Mouse (Mus musculus) hindbrain, embryonic 13.5 days (tissue): Measurements from ENCODE around the gene St6galnac4. TPM values are rescaled to one million over a fixed set of nuclear protein-coding genes. Genes with fewer than 3 reads are reported as not detected.

Source experiments
- ATAC-seq: fragments of 200-750 bp; cut with Nextera tagmentation; 2 replicates; pipeline ENCODE4 v1.8.0; 2017; ENCODE audit warnings: moderate TSS enrichment; ENCODE audit not compliant: low FRiP score
- H3K27ac ChIP-seq: fragments of 300-500 bp; sonication (generic); 2 replicates; pipeline ENCODE4 v1.5.1; 2015; ENCODE audit warnings: inconsistent platforms, mild to moderate bottlenecking, moderate library complexity
- H3K27me3 ChIP-seq: fragments of 300-500 bp; sonication (generic); 2 replicates; pipeline ENCODE4 v1.6.1; 2015; ENCODE audit warnings: mild to moderate bottlenecking, inconsistent platforms
- H3K36me3 ChIP-seq: fragments of 300-500 bp; sonication (generic); 2 replicates; pipeline ENCODE4 v1.6.1; 2015; ENCODE audit warnings: mild to moderate bottlenecking, inconsistent platforms
- H3K4me1 ChIP-seq: fragments of 300-500 bp; sonication (generic); replicated peaks from 2 replicates; pipeline ENCODE4 v1.6.1; 2015; ENCODE audit warnings: inconsistent platforms
- H3K4me2 ChIP-seq: fragments of 300-500 bp; sonication (generic); 2 replicates; pipeline ENCODE4 v1.6.1; 2015; ENCODE audit warnings: inconsistent platforms, mild to moderate bottlenecking, moderate library complexity
- H3K4me3 ChIP-seq: fragments of 300-500 bp; sonication (generic); 2 replicates; pipeline ENCODE4 v1.5.1; 2015; ENCODE audit warnings: mild to moderate bottlenecking, inconsistent platforms
- H3K9ac ChIP-seq: fragments of 300-500 bp; sonication (generic); 2 replicates; pipeline ENCODE4 v1.6.1; 2015; ENCODE audit warnings: mild to moderate bottlenecking, inconsistent platforms
- H3K9me3 ChIP-seq: fragments of 300-500 bp; sonication (generic); 2 replicates; pipeline ENCODE4 v1.6.1; 2016; ENCODE audit warnings: inconsistent platforms
- WGBS: fragments of 180-500 bp; shearing (Covaris S2); methylation state at CpG from one replicate; pipeline ENCODE4 v1.1.7; 2015; 5-methylcytosine and 5-hydroxymethylcytosine counted together
- polyA plus RNA-seq: library from polyadenylated mRNA; unstranded; fragments of >200 nt; fragmentation: Nextera tagmentation; extraction: Ambion mirVana; gene quantifications from 2 replicates; pipeline ENCODE4 v1.2.1, GENCODE M21; 2015

Gene St6galnac4
- polyA plus RNA-seq, 1 experiment from 2014 or later: 22.8 TPM

DNA sequence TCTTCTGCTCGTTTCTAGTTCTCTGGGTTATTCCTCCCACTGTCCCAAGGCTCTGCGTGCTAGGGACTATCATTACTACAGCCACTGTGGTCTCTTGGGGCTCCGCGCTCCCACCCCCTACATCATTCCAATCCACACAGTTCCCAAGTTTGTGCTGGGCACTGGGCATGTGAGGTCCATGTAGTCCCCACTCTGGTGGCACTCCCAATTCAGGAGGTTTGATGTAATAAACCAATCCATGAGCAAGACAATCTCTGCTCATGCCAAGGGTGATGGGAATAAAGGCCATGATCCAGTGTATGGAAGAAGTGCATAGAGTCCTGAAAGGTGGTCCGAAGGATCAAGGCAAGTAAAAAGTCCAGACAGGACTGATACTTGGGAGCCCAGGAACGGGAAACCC lies 12.4 kb upstream of the St6galnac4 start, which contains the start of gene Pip5kl1:
TSS of gene Pip5kl1 (plus strand) at position 301 of the 400 bp plus-strand sequence.
- peaks cover 31% of the 10 kb centered on the region for H3K4me1 ChIP-seq
- ATAC-seq: no peak
- H3K9ac ChIP-seq: peak within 1 kb of the TSS; percentile 76
- H3K27ac ChIP-seq: peak within 1 kb of the TSS; percentile 40; the same call in 1 of the 2 replicates
- 79% methylated on average over 6 of the region's 6 CpGs for WGBS
- no peaks in the 10 kb centered on the region for H3K9me3 ChIP-seq
- H3K4me2 ChIP-seq: peak within 1 kb of the TSS; percentile 91
- H3K27me3 ChIP-seq: peaks cover 34% of the 10 kb centered on the region
- peaks cover 11% of the 10 kb centered on the region for H3K36me3 ChIP-seq
- peak within 1 kb of the TSS; percentile 47 for H3K4me3 ChIP-seq

DNA sequence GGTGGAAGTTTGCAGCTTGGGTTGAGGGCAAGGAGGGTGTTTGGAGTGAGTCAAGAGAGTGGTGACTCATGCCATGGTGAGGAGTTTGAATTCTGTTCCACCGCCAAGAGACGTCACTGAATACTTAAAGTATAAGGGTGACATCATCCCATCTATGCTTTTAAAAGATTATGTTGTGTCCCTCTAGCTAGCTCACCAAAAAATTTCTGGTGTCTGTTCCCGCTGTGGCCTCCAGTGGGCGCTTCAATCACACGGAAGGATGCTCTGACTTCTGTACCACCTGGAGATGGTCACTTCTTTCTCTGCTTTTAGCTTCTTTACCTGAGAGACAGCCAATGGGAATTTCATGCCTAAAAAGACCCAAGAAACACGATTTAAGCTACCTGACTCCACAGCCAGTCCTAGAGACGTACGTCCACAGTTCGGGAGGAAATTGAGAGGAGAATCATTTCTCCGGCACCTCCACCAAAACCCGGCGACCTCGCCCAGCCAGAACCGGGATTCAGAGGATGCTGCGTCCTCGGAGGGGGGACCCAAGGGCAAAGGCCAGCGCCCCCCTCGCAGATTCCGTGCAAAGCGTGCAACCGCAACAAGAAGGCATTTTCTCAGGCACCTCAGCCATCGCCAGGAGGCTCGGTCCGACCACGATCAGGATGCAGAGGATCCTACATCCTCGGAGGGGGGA lies 11.9 kb upstream of the St6galnac4 start:
- Histone ChIP-seq H3K4me1 (peaks cover 31% of the 10 kb centered on the region), H3K36me3 (peaks cover 11% of the 10 kb centered on the region), H3K4me2 (peak overlapping the region; percentile 91), H3K27ac (no peak overlapping the region), H3K9me3 (no peaks in the 10 kb centered on the region), H3K9ac (peak overlapping the region; percentile 76), H3K27me3 (peaks cover 39% of the 10 kb centered on the region), H3K4me3 (peak overlapping the region; percentile 47)
- ATAC-seq: 0 out of 2 replicates have a peak, but pooled peaks have one; percentile 2
- 1% methylated on average over 26 of the region's 26 CpGs for WGBS

DNA sequence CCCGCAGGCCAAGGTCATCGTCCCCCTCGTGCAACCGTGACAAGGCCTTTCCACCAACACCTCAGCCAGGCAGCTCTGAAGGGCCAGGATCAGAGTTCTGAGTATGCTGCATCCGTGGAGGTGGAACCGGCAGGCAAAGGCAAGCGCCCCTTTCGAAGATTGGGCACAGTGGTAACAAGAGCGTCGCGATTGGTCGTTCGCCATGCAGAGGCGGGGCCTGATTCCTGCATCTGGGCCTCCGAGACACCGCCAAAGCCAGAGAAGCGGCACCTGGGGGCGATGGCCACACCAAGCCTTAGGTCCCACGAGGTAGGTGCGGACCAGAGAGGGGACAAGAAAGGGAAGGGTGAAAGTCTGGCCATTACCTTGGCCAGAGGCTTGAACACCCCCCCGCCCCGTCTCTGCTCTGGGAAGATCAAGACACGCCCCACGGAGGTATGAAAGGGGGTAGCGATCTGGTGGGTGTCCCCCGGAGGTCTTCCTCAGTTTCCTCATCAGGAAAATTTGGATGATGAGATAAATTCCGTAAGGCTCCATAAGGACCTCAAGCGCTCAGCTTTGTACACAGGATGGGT lies 11.2 kb upstream of the St6galnac4 start, which contains the start of gene 9430097D07Rik:
TSS of gene 9430097D07Rik (minus strand) at position 99 of the 575 bp plus-strand sequence.
- H3K4me3 ChIP-seq: peak within 1 kb of the TSS; percentile 47
- peak within 1 kb of the TSS; percentile 40; the same call in 1 of the 2 replicates for H3K27ac ChIP-seq
- peaks cover 42% of the 10 kb centered on the region for H3K27me3 ChIP-seq
- peak within 1 kb of the TSS; percentile 91 for H3K4me2 ChIP-seq
- H3K9me3 ChIP-seq: no peaks in the 10 kb centered on the region
- H3K36me3 ChIP-seq: peaks cover 11% of the 10 kb centered on the region
- ATAC-seq: peak; percentile 60
- H3K4me1 ChIP-seq: peaks cover 31% of the 10 kb centered on the region
- H3K9ac ChIP-seq: peak within 1 kb of the TSS; percentile 76
- 6% methylated on average over 28 of the region's 28 CpGs for WGBS

- H3K9me3 ChIP-seq: no peaks in the 10 kb centered on the region
- H3K36me3 ChIP-seq: peaks cover 11% of the 10 kb centered on the region
- H3K27ac ChIP-seq: no peak overlapping the region
- peaks cover 29% of the 10 kb centered on the region for H3K4me1 ChIP-seq
- H3K4me3 ChIP-seq: no peak overlapping the region
- WGBS: 90% methylated on average over 9 of the region's 9 CpGs
- ATAC-seq: no peak
- H3K27me3 ChIP-seq: peaks cover 42% of the 10 kb centered on the region
- H3K4me2 ChIP-seq: no peak overlapping the region; the same call in 1 of the 2 replicates
- peak overlapping the region; percentile 76; the same call in 1 of the 2 replicates for H3K9ac ChIP-seq
Observed at GRCm38 (mm10) chr2:32576532-32576931, 10.4 kb upstream of the St6galnac4 start.

DNA sequence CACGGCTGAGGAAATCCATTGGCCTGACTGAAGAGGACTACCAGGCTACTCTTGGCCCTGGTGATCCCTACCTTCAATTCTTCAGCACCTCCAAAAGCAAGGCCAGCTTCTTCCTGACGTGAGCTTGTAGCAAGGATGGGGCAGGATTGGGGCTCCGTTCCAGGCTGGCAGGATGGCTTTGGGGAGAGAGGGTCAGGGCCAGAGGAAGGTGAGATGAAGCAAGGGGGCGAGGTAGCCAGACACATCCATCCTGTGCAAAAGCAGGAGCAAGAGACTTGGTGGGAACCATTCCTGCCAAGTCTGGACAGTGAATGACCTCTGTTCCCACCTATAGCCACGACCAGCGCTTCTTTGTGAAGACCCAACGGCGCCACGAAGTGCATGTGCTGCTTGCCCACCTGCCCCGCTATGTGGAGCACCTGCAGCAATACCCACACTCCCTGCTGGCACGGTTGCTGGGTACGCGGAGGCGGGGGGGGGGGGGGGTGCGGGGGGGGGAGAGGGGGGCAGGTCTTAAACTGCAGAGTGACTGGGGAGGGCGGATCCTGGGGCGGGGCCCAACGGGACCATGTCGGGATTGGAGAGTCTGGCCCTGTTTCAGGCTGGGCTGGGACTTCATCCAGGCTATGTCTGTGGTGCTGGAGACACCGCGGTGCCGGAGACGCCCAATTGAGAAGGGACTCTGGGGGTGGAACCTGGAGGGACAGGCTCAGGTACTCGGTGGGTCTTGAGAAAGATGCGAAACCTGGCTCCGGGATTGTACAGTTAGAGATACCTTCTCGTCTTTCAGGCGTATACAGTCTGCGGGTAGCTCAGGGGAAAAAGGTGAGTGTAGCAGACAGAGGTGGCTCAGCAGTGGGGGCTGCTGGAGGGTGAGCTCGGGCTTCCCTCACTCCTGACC lies 8.5 kb upstream of the St6galnac4 start:
- Histone ChIP-seq H3K27ac (no peak overlapping the region), H3K4me1 (peaks cover 30% of the 10 kb centered on the region), H3K27me3 (peaks cover 46% of the 10 kb centered on the region), H3K36me3 (peaks cover 2% of the 10 kb centered on the region), H3K4me2 (no peak overlapping the region), H3K9me3 (no peaks in the 10 kb centered on the region), H3K9ac (no peak overlapping the region), H3K4me3 (no peak overlapping the region)
- ATAC-seq: no peak
- 43% methylated on average over 26 of the region's 30 CpGs for WGBS

DNA sequence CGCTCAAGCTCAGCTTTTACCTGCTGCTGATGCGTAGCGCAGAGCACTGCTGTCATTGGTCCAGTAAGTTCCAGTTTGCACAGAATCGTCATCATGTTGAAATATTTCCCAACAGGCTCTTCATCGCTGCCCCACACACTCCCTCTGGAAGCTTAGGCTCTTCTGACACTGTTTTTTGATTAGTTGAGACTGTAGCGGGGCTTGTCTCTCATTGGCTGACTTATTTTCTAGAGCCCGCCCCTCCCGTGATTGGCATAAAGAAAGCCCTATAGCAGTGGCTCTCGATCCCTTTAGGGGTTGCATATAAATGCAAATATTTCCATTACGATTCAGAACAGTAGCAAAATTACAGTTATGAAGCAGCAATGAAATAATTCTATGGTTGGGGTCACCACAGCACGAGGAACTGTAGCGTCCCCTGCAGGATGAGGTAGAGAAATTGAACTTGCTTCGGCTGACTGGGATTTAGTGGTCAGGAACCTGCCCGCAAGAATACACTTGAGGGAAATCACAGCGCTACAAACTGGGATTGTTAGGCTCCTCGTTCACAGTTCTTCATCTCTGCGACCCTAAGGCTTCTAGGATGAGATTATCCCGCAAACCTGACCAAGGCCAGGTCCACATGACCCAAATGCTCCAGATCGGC lies 5.3 kb upstream of the St6galnac4 start:
- Histone ChIP-seq H3K9ac (peak overlapping the region; percentile 47), H3K4me3 (peak overlapping the region; percentile 34), H3K27me3 (peaks cover 47% of the 10 kb centered on the region), H3K27ac (peak overlapping the region; percentile 18; the same call in 1 of the 2 replicates), H3K9me3 (no peaks in the 10 kb centered on the region), H3K36me3 (no peaks in the 10 kb centered on the region), H3K4me2 (peak overlapping the region; percentile 39), H3K4me1 (peaks cover 14% of the 10 kb centered on the region; the same call in 1 of the 2 replicates)
- peak; percentile 52 for ATAC-seq
- 36% methylated on average over 19 of the region's 19 CpGs for WGBS

- peak; percentile 62 for ATAC-seq
- WGBS: 13% methylated on average over 37 of the region's 37 CpGs
Observed at GRCm38 (mm10) chr2:32582830-32583799, 3.8 kb upstream of the St6galnac4 start.

GRCm38 (mm10) chr2:32585149-32585714 lies 1.7 kb upstream of the St6galnac4 start:
- 85% methylated on average over 7 of the region's 7 CpGs for WGBS
- no peak overlapping the region for H3K27ac ChIP-seq
- H3K4me1 ChIP-seq: peaks cover 47% of the 10 kb centered on the region
- no peak for ATAC-seq
- no peaks in the 10 kb centered on the region for H3K9me3 ChIP-seq
- H3K27me3 ChIP-seq: peaks cover 15% of the 10 kb centered on the region
- H3K4me3 ChIP-seq: no peak overlapping the region
- no peak overlapping the region for H3K4me2 ChIP-seq
- H3K36me3 ChIP-seq: no peaks in the 10 kb centered on the region
- H3K9ac ChIP-seq: no peak overlapping the region

More at GRCm38 (mm10) chr2:32582830-32583799, 3.8 kb upstream of the St6galnac4 start:
- Histone ChIP-seq H3K9me3 (no peaks in the 10 kb centered on the region), H3K4me1 (peaks cover 28% of the 10 kb centered on the region), H3K27me3 (peaks cover 36% of the 10 kb centered on the region), H3K36me3 (no peaks in the 10 kb centered on the region), H3K4me2 (peak overlapping the region; percentile 53), H3K9ac (no peak overlapping the region), H3K27ac (0 out of 2 replicates have a peak overlapping the region, but pooled peaks have one; percentile 15), H3K4me3 (peak overlapping the region; percentile 27)

DNA sequence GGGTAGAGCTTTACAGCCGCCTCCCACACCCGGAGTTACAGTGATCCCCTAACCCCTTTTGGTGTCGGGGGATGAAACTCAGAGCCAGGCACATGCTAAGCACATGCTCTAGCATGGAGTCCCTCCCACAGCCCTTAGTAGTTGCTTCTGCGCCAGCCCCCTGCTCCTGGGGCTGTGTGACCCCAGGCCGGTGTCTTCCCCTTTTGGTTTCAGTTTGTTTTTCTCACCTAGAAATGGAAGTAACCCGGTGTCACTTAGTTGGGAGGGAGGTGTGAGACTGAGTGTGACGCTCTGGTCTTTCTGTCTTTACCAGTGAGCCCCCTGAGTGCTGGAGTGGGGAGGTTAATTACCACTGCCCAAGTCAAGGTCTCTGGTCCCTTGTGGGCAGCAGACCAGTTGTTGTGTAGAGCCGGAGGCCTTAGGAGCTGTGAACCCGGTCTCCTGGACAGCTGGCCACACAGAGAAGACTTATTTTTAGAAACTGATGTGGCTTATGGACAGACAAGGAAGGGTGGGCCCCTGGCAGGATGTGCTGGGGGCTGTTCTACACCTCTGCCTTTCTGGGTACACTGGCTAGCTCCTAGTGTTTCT lies 931 bp downstream of the St6galnac4 start:
- H3K4me2 ChIP-seq: peak overlapping the region; percentile 62
- WGBS: 55% methylated on average over 9 of the region's 9 CpGs
- H3K36me3 ChIP-seq: no peaks in the 10 kb centered on the region
- peak overlapping the region; percentile 82 for H3K9ac ChIP-seq
- H3K4me1 ChIP-seq: peaks cover 43% of the 10 kb centered on the region
- H3K4me3 ChIP-seq: peak overlapping the region; percentile 54
- peaks cover 13% of the 10 kb centered on the region; the same call in 1 of the 2 replicates for H3K27me3 ChIP-seq
- H3K27ac ChIP-seq: no peak overlapping the region
- 0 out of 2 replicates have a peak, but pooled peaks have one; percentile 1 for ATAC-seq
- H3K9me3 ChIP-seq: no peaks in the 10 kb centered on the region

GRCm38 (mm10) chr2:32589213-32589795 lies 2.4 kb downstream of the St6galnac4 start:
- WGBS: 73% methylated on average over 11 of the region's 11 CpGs
- H3K4me1 ChIP-seq: peaks cover 37% of the 10 kb centered on the region
- peaks cover 10% of the 10 kb centered on the region; the same call in 1 of the 2 replicates for H3K27me3 ChIP-seq
- no peak overlapping the region for H3K4me3 ChIP-seq
- H3K9me3 ChIP-seq: no peaks in the 10 kb centered on the region
- no peak for ATAC-seq
- peaks cover 5% of the 10 kb centered on the region for H3K36me3 ChIP-seq
- no peak overlapping the region; the same call in 1 of the 2 replicates for H3K9ac ChIP-seq
- H3K4me2 ChIP-seq: no peak overlapping the region
- peak overlapping the region; percentile 30 for H3K27ac ChIP-seq
